Mouse (Mus musculus) heart, embryonic 12.5 days (tissue): ENCODE data around the gene Ddx19a. TPM values are rescaled to one million over a fixed set of nuclear protein-coding genes. Genes with fewer than 3 reads are reported as not detected.
"Not testable (repeated sequence)": the region's sequence is repeated elsewhere in the genome, so short reads cannot be mapped to it uniquely, and the experiment has no call there.

Experiments used
- ATAC-seq: fragments of 200-750 bp; cut with Nextera tagmentation; 2 replicates; pipeline ENCODE4 v1.8.0; 2017; ENCODE audit warnings: moderate TSS enrichment, moderate library complexity; ENCODE audit not compliant: insufficient number of reproducible peaks, low FRiP score
- H3K27ac ChIP-seq: fragments of 300-500 bp; sonication (generic); 2 replicates; pipeline ENCODE4 v1.5.1; 2016; ENCODE audit warnings: mild to moderate bottlenecking, moderate library complexity; ENCODE audit not compliant: poor library complexity, severe bottlenecking
- H3K27me3 ChIP-seq: fragments of 300-500 bp; sonication (generic); replicated peaks from 2 replicates; pipeline ENCODE4 v1.6.1; 2016; ENCODE audit warnings: mild to moderate bottlenecking, moderate library complexity
- H3K36me3 ChIP-seq: fragments of 300-500 bp; sonication (generic); 2 replicates; pipeline ENCODE4 v1.6.1; 2016; ENCODE audit warnings: mild to moderate bottlenecking, moderate library complexity
- H3K4me1 ChIP-seq: fragments of 300-500 bp; sonication (generic); replicated peaks from 2 replicates; pipeline ENCODE4 v1.6.1; 2016; ENCODE audit warnings: mild to moderate bottlenecking
- H3K4me2 ChIP-seq: fragments of 300-500 bp; sonication (generic); 2 replicates; pipeline ENCODE4 v1.6.1; 2016; ENCODE audit warnings: mild to moderate bottlenecking, moderate library complexity
- H3K4me3 ChIP-seq: fragments of 300-500 bp; sonication (generic); 2 replicates; pipeline ENCODE4 v1.5.1; 2016; ENCODE audit warnings: mild to moderate bottlenecking
- H3K9ac ChIP-seq: fragments of 300-500 bp; sonication (generic); 2 replicates; pipeline ENCODE4 v1.6.1; 2016; ENCODE audit warnings: mild to moderate bottlenecking, moderate library complexity
- H3K9me3 ChIP-seq: fragments of 300-500 bp; sonication (generic); replicated peaks from 2 replicates; pipeline ENCODE4 v1.6.1; 2016; ENCODE audit warnings: mild to moderate bottlenecking, moderate library complexity
- WGBS: fragments of 180-500 bp; shearing (Covaris S2); methylation state at CpG from one replicate; pipeline ENCODE4 v1.1.7; 2016; 5-methylcytosine and 5-hydroxymethylcytosine counted together
- polyA plus RNA-seq: library from polyadenylated mRNA; unstranded; fragments of >200 nt; fragmentation: Nextera tagmentation; extraction: Ambion mirVana; gene quantifications from 2 replicates; pipeline ENCODE4 v1.2.1, GENCODE M21; 2016

Ddx19a gene
- polyA plus RNA-seq, 1 experiment from 2014 or later = 14.9 TPM

DNA sequence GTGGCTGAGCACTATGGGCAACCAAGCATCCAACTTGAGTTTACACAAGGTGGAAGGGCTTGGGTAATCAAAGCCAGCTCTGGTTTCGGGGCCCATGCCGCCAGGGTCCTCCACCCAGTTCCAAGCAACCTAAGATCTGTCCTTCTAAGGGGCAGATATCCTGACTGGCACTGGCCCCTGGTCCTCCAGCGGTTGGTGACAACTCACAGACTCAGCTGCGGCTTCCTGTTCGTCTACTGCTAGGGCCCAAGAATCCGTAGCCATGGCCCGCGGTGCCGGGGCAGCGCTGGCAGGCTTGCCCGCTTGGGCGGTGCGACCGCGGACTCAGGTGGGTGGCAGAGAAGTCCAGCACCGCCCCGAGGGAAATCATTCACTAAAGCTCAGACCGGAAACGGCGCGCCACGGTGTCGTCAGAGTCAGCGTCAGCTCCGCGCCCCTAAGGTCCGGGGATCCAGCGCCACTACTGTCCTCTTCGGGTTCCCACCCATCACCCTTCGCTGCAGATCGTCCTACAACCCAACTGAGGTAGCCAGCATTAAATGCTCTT is 29.9 kb upstream of the Ddx19a start:
- peak; percentile 92 for ATAC-seq
- no peaks in the 10 kb centered on the region for H3K9me3 ChIP-seq
- peaks cover 10% of the 10 kb centered on the region for H3K27me3 ChIP-seq
- no peaks in the 10 kb centered on the region for H3K36me3 ChIP-seq
- peak overlapping the region; percentile 85 for H3K9ac ChIP-seq
- under 1% methylated on average over 31 of the region's 31 CpGs for WGBS
- 0 out of 2 replicates have a peak, but pooled peaks cover 3% of the 10 kb centered on the region for H3K4me1 ChIP-seq
- H3K4me2 ChIP-seq = peak overlapping the region; percentile 80
- peak overlapping the region; percentile 57; the same call in 1 of the 2 replicates for H3K27ac ChIP-seq
- peak overlapping the region; percentile 80 for H3K4me3 ChIP-seq

DNA sequence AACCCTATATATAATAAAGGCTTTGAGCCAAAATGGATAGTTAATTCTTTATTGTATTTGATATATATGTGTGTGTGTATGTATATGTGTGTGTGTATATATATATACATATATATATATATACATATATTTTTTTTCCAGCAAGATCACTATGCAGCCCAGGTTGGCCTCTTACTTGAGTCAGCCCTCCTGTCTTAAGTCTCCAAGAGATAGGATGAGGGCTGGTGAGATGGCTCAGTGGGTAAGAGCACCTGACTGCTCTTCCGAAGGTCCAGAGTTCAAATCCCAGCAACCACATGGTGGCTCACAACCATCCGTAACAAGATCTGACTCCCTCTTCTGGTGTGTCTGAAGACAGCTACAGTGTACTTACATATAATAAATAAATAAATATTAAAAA is 29.0 kb upstream of the Ddx19a start:
- not testable (repeated sequence) for H3K36me3 ChIP-seq, H3K4me3 ChIP-seq, ATAC-seq, H3K27ac ChIP-seq, H3K4me1 ChIP-seq, H3K27me3 ChIP-seq, H3K9ac ChIP-seq, H3K4me2 ChIP-seq, H3K9me3 ChIP-seq
- WGBS = 91% methylated on average over 2 of the region's 2 CpGs

DNA sequence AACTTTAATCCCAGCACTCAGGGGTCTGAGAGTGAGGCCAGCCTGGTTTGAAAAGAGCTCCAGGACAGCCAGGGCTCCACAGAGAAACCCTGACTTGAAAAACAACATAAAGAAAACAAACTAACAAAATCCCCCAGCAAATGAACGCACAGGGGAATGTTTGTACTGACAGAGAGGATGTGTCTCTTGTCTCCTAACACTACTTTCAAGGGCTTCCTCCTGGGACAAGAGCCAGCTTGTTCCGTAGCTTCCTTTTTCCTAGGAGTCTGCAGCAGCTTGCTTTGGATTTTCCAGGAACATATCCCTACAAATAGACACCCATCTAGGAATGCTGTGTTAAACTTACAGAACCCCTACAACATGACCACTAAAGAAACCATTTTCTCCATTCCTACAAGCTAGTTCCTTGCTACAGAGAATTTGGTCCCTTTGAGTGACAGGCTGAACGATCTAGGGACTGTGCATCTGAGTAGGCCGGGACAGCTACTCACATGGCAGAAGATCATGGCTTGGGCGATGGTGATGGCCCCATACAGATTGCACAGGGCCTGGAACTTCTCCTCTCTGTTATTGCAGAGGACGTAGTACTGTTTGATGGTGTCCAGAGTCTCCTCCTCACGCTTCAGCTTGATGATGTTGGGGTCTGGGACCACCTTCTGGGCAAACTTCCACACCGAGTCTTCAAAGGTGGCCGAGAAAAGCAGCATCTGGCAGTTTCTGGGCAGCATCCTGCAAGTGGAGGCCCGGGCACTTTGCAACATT is 12.8 kb upstream of the Ddx19a start:
- H3K36me3 ChIP-seq = peaks cover 56% of the 10 kb centered on the region
- 79% methylated on average over 9 of the region's 10 CpGs for WGBS
- not testable (repeated sequence) for ATAC-seq

DNA sequence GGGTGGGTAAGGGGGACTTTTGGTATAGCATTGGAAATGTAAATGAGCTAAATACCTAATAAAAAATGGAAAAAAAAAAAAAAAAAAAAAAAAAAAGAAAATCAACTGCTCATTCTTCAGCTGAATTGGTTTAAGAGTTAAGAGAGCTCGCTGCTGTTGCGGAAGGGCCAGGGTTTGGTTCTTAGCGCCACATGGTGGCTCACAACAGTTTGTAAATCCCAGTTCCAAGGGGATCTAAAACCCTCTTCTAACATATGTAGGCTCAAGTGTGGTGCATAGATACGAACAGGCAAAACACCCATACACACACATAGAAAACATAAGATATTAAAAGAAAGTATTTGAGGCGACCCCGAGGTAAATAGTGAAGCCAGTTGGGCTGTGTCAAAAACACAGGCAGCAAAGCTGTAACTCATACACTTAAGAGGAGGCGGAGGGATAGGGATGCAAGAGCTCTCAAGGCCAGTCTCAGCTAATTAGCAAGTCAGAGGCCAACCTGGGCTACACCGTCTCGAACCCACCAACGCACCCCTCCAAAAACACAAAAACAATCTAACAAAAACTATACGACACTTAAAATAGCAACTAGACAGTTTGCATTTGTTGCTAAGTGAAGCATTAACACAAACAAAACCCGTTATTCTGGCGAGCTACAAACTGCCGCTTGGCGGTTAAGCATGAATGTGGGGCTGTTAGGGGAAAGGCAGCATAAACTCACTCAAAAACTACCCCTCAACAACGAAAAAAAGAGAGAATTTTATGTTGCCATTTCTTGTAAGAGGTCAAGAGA is 764 bp downstream of the Ddx19a start:
- Histone ChIP-seq H3K27ac (peak overlapping the region; percentile 84), H3K4me2 (peak overlapping the region; percentile 76), H3K27me3 (no peaks in the 10 kb centered on the region), H3K9me3 (no peaks in the 10 kb centered on the region), H3K36me3 (peaks cover 23% of the 10 kb centered on the region), H3K4me3 (peak overlapping the region; percentile 94), H3K9ac (peak overlapping the region; percentile 90), H3K4me1 (peaks cover 16% of the 10 kb centered on the region)
- 35% methylated on average over 16 of the region's 16 CpGs for WGBS
- ATAC-seq = no peak

More for the DNA sequence above, 12.8 kb upstream of the Ddx19a start:
- not testable (repeated sequence) for H3K4me2 ChIP-seq, H3K9ac ChIP-seq, H3K27ac ChIP-seq, H3K27me3 ChIP-seq, H3K9me3 ChIP-seq, H3K4me3 ChIP-seq, H3K4me1 ChIP-seq

DNA sequence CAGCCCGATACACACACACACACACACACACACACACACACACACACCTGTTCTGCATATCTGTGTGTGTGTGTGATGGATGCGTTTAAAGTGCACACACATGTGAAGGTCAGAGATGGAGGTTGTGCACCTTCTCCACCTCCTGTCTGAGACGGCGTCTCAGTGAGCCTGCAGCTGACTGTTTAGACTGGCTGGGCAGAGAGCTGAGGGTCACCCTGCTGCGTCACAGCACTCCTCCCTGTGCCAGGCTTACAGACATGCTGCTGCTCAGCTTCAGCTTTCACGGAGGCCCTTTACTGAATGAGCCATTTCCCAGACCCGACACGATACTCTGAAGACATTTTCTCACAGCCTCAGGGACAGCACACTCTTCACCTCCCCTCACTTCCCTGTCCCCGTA is 7.6 kb downstream of the Ddx19a start:
- WGBS = 90% methylated on average over 9 of the region's 9 CpGs
- no peak for ATAC-seq
- peaks cover 82% of the 10 kb centered on the region for H3K36me3 ChIP-seq

DNA sequence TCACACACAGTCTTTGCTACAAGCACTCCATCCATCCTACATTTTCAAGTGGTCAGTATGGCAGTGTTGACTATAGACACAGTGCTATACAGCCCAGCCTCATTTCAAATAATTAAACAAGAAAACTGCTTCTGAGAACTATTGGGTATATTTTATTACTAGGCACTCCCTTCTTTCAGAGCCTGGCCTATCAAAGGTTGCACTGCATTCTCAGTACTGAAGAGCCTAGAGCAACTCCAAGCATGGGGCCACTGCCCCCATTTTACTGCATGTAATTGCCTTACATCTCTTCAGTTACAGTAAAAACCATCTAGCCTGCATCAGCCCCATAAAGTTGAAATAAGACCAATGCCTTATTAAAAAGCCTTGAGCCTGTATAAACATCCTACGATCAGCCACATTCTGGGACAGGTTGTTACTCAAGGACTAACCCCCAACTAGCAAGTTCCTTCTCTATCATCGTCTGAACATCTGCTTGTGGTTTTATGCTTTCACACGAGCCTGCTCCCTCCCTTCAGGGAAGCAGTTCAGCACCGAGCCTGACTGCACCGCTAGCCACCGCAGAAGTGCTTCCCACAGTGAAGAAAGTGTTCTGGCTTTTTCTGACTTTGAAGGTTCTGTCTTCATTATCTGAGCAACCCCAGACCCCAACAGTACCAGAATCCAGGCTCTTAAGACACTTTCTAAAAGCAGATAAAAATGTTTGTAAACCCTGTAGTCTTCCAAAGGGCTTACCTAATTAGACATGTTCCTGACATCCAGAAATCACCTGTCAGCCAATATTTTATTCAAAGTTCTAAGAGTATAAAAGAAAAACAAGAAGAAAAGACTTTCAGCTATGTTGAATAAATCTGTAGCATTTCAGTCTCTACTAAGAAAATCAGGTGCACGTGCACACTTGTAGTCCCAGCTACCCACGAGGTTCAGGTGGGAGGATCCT is 9.5 kb downstream of the Ddx19a start:
- Histone ChIP-seq H3K4me2 (no peak overlapping the region), H3K4me1 (no peaks in the 10 kb centered on the region), H3K27me3 (no peaks in the 10 kb centered on the region), H3K36me3 (peaks cover 89% of the 10 kb centered on the region), H3K9ac (no peak overlapping the region), H3K4me3 (no peak overlapping the region), H3K27ac (no peak overlapping the region), H3K9me3 (no peaks in the 10 kb centered on the region)
- ATAC-seq = no peak
- 71% methylated on average over 8 of the region's 8 CpGs for WGBS

More for the DNA sequence above, 7.6 kb downstream of the Ddx19a start:
- no peak overlapping the region for H3K4me2 ChIP-seq
- H3K4me3 ChIP-seq = no peak overlapping the region
- no peaks in the 10 kb centered on the region for H3K4me1 ChIP-seq
- no peaks in the 10 kb centered on the region for H3K27me3 ChIP-seq
- no peak overlapping the region for H3K9ac ChIP-seq
- no peak overlapping the region for H3K27ac ChIP-seq
- no peaks in the 10 kb centered on the region for H3K9me3 ChIP-seq

DNA sequence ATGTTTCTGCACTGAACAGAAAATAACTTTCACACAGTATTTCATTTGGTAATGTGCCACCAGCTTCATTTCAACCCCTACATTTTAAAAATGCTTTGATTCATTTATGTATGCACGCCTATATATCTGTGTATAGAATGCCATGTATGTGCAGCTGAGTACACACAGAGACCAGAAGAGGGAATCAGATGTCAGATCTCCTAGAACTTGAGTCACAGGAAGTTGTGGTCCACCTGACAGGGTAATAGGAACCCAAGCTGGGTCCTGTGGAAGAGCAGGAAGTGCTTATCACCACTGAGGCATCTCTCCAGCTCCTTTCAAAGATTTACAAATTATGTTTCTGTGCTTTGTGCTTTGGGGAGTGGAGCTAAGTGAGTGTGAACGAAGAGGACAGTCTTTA is 16.3 kb downstream of the Ddx19a start:
- H3K4me3 ChIP-seq = no peak overlapping the region
- no peaks in the 10 kb centered on the region for H3K9me3 ChIP-seq
- no peak for ATAC-seq
- no peak overlapping the region for H3K4me2 ChIP-seq
- no peaks in the 10 kb centered on the region for H3K4me1 ChIP-seq
- H3K36me3 ChIP-seq = peaks cover 78% of the 10 kb centered on the region
- H3K27ac ChIP-seq = no peak overlapping the region
- no peaks in the 10 kb centered on the region for H3K27me3 ChIP-seq
- H3K9ac ChIP-seq = no peak overlapping the region
- WGBS = 79% methylated on average over 2 of the region's 2 CpGs

DNA sequence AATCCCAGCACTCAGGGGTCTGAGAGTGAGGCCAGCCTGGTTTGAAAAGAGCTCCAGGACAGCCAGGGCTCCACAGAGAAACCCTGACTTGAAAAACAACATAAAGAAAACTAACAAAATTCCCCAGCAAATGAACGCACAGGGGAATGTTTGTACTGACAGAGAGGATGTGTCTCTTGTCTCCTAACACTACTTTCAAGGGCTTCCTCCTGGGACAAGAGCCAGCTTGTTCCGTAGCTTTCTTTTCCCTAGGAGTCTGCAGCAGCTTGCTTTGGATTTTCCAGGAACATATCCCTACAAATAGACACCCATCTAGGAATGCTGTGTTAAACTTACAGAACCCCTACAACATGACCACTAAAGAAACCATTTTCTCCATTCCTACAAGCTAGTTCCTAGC is 19.6 kb downstream of the Ddx19a start:
- not testable (repeated sequence) for H3K9me3 ChIP-seq, H3K4me3 ChIP-seq, H3K4me2 ChIP-seq

DNA sequence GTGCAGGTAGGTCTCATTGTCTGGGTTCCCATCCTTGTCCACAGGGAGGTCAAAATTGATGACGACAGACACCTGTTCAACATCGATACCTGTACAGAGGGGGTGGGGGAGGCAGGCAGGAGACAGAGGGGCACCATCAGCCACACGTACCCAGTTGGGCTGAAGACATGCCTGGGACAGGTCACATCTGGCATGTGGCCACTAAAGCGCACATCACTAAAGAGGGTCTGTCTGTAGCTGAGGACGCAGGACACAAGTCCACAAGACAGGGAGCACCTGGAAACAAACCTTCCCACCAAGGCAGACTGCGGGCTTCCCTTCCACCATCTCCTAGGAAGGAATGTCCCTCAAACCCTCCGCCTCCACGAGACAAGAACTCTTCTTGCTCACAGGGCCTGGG is 21.1 kb downstream of the Ddx19a start:
- peaks cover 69% of the 10 kb centered on the region for H3K36me3 ChIP-seq
- H3K4me1 ChIP-seq, ATAC-seq, H3K9ac ChIP-seq, H3K4me3 ChIP-seq, H3K9me3 ChIP-seq, H3K27me3 ChIP-seq, H3K27ac ChIP-seq, H3K4me2 ChIP-seq: not testable (repeated sequence)
- 93% methylated on average over 8 of the region's 8 CpGs for WGBS

More for the DNA sequence above, 19.6 kb downstream of the Ddx19a start:
- not testable (repeated sequence) for H3K4me1 ChIP-seq, H3K27me3 ChIP-seq, H3K9ac ChIP-seq, ATAC-seq, H3K27ac ChIP-seq
- 62% methylated on average over 2 of the region's 2 CpGs for WGBS
- peaks cover 75% of the 10 kb centered on the region for H3K36me3 ChIP-seq

DNA sequence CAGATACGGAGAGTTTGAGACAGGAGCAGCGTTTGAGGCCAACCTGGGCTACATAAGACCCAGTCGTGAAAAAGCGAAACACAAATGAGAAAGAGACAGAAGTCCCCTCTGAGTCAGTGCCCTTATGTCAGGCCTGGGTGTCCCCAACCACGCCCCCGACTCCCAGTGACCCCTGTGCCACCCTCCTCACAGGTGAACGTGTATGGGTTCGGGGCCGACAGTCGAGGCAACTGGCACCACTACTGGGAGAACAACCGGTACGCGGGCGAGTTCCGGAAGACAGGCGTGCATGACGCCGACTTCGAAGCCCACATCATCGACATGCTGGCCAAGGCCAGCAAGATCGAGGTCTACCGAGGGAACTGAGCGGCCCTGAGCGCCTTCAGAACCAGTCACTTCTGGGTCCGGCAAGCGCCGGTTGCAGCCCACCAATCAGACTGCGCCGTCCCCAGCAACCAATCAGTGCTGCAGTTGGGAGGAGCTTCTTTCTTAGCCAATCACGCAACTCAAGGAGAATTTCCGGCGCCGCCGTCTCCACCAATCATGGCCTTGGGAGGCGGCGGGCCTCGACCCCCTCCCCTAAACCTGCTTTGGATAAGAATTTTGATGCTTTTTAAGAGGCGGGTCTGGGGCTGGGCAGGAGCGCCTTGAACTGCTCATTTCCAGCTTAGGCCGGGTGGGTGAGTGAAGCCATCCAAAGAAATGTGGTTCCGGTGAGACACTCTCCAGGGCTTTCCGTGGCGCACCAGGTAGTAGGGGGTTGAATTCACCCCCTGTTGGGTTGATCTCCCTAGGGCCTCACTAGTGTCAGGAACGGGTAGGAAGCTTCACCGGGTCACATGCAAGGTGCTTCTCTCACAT is 27.5 kb downstream of the Ddx19a start:
- H3K27ac ChIP-seq = no peak overlapping the region
- H3K9ac ChIP-seq = peak overlapping the region; percentile 71
- H3K4me1 ChIP-seq = peaks cover 27% of the 10 kb centered on the region
- no peaks in the 10 kb centered on the region for H3K27me3 ChIP-seq
- H3K36me3 ChIP-seq = peaks cover 45% of the 10 kb centered on the region
- H3K4me3 ChIP-seq = peak overlapping the region; percentile 52
- no peaks in the 10 kb centered on the region for H3K9me3 ChIP-seq
- peak overlapping the region; percentile 89 for H3K4me2 ChIP-seq
- WGBS = 7% methylated on average over 45 of the region's 45 CpGs
- peak; percentile 92 for ATAC-seq
